Mouse (Mus musculus) embryonic fibroblast, embryonic 13.5 days (primary cell): ENCODE data around the gene Haus3. TPM values are rescaled to one million over a fixed set of nuclear protein-coding genes. Genes with fewer than 3 reads are reported as not detected.

Experiments
- H3K27ac ChIP-seq: 2 replicates; pipeline ENCODE4 v1.5.1; 2012; ENCODE audit warnings: low read length, control low read depth, inconsistent platforms; ENCODE audit not compliant: insufficient read depth
- H3K4me1 ChIP-seq: 2 replicates; pipeline ENCODE4 v1.6.1; 2011; ENCODE audit warnings: low read length; ENCODE audit not compliant: control insufficient read depth, insufficient read depth
- H3K4me3 ChIP-seq: 2 replicates; pipeline ENCODE4 v1.5.1; 2011; ENCODE audit warnings: mild to moderate bottlenecking, control low read depth, low read length; ENCODE audit not compliant: insufficient read depth
- CTCF ChIP-seq: IDR thresholded peaks from 2 replicates; pipeline ENCODE4 v1.5.1; 2011; ENCODE audit warnings: mild to moderate bottlenecking, control low read depth, low read length, moderate library complexity, borderline replicate concordance; ENCODE audit not compliant: insufficient read depth
- POLR2A ChIP-seq: IDR thresholded peaks from 2 replicates; pipeline ENCODE4 v1.6.1; 2011; ENCODE audit warnings: low read depth, mild to moderate bottlenecking, control low read depth, low read length, moderate library complexity
- polyA plus RNA-seq: library from polyadenylated mRNA; stranded (reverse); fragments of >200 nt; gene quantifications from 2 replicates; pipeline ENCODE4 v1.2.4, GENCODE M21; 2011; ENCODE audit warnings: low read depth; ENCODE audit not compliant: missing spikeins, insufficient read length

Haus3 gene
- polyA plus RNA-seq, 1 experiment: 31.2 TPM

DNA sequence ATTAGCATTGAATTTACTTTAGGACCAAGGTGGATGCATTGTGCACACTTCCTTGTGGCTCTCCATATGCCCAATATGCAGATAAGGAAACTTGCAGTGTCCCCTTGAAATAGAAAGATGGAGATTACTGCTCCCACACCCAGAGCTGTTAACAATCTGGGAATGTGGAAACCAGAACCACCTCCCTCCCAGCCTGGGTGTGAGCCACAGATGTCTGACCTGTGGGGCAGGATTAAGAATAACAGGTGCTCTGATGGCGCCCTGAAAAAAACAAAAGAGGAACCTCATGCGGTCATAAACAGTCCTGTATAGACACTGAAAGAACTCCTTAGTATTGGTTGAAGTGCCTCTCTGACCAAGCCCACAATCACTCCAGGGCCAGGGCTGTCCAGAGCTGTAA is 19.5 kb upstream of the Haus3 start:
- H3K4me1 ChIP-seq: 0 out of 2 replicates have a peak, but pooled peaks cover 3% of the 10 kb centered on the region
- TF ChIP-seq CTCF (no peak), POLR2A (peak; percentile 2; the same call in 1 of the 2 replicates)
- no peak overlapping the region for H3K27ac ChIP-seq
- H3K4me3 ChIP-seq: peak overlapping the region; percentile 71; the same call in 1 of the 2 replicates

DNA sequence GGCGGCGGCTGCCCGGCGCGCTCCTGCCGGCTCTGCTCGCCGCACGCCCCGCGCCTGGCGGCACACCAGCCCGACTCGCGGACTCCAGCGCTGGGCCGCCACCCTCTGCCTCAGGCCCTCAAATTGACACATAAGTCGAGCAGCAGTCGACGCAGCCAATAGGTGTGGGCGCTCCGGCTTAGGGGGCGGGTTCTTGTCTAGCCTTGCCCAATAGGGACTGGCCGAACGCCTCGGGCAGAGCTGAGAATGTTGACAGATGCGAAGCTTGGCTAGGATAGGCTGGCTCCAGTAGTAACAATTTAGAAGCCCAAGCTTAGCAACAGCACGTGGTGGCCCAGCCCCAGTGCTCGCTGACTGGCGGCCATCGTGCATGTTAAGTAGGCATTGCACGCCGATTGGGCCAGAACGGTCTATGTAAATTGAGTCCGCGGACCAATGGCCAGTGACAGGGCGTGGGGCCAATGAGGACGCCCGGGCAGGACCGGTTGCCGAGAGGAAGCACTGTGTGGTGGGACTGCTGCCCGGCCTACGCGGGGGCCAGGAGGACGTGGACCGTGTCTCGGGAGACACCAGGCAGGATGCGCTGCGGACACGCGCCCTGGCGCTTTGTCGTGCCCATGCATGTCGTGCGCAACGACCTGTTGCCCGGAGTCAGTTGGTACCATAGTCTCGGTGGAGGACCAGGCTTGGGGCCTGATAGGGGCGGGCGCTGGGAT is 18.4 kb upstream of the Haus3 start, which contains the start of gene Mxd4:
Gene Mxd4 (minus strand): TSS at position 120 of the 716 bp plus-strand sequence.
- peak within 1 kb of the TSS; percentile 75 for H3K4me3 ChIP-seq
- peak within 1 kb of the TSS; percentile 81 for H3K27ac ChIP-seq
- TF ChIP-seq CTCF (no peak), POLR2A (peak; percentile 99)
- 0 out of 2 replicates have a peak, but pooled peaks cover 3% of the 10 kb centered on the region for H3K4me1 ChIP-seq

DNA sequence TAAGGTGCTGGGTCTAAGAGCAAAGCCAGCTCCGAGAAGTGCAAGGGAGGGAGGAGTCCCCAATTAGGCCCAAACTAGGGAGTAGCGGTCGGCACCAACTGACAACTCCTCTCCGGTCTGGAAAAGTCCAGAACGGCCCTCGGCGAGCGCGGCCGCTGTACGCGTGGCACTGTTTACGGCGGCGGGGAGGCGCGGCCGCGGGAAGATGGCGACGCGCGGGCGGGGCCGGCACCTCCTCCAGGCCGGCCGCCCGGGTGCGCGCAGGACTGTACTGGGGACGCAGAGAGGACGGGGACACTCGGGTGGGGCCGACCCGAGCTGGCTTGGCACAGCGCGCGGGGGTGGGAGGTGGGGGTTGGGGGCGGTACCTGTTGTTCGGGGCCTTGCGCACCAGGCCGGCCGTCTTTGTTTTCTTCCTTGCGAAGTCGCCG is 17.6 kb upstream of the Haus3 start:
- TF ChIP-seq POLR2A: peak; percentile 3; the same call in 1 of the 2 replicates
- TF ChIP-seq CTCF: no peak
- 0 out of 2 replicates have a peak, but pooled peaks cover 3% of the 10 kb centered on the region for H3K4me1 ChIP-seq
- H3K4me3 ChIP-seq: peak overlapping the region; percentile 75
- H3K27ac ChIP-seq: peak overlapping the region; percentile 43

DNA sequence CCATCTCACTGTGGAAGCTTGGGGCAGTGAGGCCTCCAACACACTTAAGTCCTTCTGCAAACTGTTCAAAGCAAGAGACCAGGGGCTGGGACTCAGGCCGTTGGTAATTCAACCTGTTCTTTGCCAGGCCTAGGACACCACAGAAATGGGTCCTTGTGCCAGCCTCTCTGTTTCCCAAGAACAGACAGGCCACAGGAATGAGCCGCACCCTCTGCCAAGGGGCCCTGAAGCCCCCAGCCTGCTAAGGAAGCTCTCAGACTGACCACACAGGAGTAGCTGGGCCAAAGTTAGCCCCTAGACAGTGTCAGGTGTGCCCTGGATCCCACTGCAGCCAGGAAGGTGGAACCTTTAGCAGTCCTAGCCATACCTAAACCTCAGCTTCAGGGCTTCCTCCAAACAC is 17.1 kb upstream of the Haus3 start:
- peak overlapping the region; percentile 75 for H3K4me3 ChIP-seq
- peak overlapping the region; percentile 43 for H3K27ac ChIP-seq
- H3K4me1 ChIP-seq: 0 out of 2 replicates have a peak, but pooled peaks cover 3% of the 10 kb centered on the region
- TF ChIP-seq CTCF: no peak
- TF ChIP-seq POLR2A: no peak

DNA sequence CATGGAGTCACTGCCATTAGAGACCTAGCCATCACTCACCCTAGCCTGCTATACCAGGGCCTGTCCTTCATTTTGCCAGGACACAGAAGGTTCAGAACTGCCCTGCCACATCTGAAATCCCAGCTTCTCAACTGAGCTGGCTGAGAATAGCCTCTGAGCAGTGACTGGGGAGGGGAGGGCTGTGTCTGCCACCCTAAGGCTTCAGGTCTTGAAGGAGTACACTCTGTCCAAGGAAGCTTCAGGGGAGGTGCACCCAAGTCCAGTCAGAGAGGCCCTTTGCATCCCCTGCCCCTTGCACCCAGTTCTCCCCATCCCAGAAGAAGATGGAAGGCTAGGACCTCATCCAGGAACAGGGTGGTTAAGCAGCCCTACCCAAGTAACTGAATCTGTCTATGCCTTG is 16.5 kb upstream of the Haus3 start:
- Histone ChIP-seq H3K4me1 (0 out of 2 replicates have a peak, but pooled peaks cover 3% of the 10 kb centered on the region), H3K4me3 (peak overlapping the region; percentile 75), H3K27ac (no peak overlapping the region)
- TF ChIP-seq POLR2A (no peak), CTCF (no peak)

DNA sequence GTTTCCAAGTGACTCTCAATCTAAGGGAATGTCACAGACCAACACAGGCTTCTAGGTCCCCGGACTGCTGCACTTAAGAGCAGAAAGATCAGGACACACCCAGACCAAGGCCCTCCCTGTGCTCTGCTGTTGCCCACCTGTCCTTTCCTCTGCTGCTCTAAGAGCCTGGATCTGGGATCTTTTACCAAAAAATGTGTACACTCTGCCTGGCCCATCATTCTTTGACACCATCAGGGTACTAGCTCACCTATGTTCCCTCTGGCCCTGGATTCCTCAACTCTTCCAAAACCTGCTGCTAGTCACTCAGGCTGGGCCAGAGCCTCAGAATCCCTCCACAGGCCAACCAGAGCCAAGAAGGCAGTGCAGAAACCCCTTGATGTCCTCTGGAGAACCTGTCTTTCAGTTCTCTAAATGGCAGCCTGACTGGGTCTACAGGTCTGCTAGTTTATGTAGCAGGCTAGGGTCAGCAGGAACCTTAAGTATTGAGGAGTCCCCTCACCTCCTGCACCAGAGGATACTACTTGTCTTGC is 15.8 kb upstream of the Haus3 start:
- Histone ChIP-seq H3K4me1 (0 out of 2 replicates have a peak, but pooled peaks cover 3% of the 10 kb centered on the region), H3K27ac (no peak overlapping the region), H3K4me3 (no peak overlapping the region)
- TF ChIP-seq POLR2A (no peak), CTCF (no peak)

DNA sequence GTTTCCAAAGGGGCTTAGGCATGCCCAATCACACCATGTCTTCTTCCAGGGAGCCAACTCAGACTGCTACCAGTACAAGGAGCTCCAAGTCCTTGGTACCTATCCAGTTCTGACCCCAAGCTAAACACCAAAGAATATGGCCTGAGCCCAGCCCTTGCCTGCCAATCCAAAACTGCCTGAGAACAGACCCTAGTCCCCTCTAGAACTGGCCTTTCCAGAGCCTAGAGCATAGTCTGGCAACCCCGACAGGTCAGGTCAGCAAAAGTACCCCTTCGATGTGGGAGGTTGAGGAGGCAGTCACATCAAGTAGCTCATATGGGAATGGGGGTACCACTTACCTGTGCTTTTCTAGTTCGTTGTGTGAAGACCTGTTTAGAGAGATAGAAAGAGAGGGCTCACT is 14.6 kb upstream of the Haus3 start:
- TF ChIP-seq CTCF: no peak
- TF ChIP-seq POLR2A: no peak
- H3K4me3 ChIP-seq: no peak overlapping the region
- no peak overlapping the region for H3K27ac ChIP-seq
- H3K4me1 ChIP-seq: 0 out of 2 replicates have a peak, but pooled peaks cover 3% of the 10 kb centered on the region

DNA sequence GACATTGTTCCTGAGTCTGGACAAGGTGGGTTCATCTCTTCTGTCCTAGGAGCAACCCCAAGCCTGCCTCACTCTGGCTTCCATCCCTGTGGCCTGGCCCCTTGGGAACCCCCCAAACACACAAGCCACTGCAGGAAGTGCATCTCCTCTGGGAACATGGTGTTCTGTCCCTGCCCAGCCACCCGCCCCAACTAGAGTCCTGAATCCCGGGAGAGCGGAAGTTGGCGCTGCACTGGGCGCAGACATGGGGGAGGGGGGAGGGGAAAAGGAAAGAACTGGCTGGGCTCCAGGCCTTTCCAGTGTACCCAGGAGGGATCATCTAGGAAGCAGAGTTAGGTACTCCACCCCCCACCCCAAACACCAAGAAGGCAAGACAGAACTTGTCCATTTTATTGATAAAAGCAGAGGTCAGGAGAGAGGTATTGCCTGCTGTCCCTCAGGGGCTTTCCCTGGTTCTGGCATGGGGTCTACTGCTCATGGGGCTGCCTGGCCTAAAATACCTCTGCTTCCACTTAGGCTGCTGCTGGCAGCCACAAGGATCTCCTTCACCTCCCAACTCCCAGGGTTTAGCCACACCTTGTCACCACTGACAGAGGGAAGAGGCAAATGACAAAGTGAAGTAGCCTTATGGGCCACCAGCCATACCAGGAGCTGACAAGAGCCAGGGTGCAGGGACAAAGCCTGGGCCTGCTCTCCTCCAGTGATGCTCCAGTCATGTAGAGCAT is 14.0 kb upstream of the Haus3 start:
- Histone ChIP-seq H3K4me3 (no peak overlapping the region), H3K27ac (no peak overlapping the region), H3K4me1 (0 out of 2 replicates have a peak, but pooled peaks cover under 1% of the 10 kb centered on the region)
- TF ChIP-seq CTCF (no peak), POLR2A (no peak)

DNA sequence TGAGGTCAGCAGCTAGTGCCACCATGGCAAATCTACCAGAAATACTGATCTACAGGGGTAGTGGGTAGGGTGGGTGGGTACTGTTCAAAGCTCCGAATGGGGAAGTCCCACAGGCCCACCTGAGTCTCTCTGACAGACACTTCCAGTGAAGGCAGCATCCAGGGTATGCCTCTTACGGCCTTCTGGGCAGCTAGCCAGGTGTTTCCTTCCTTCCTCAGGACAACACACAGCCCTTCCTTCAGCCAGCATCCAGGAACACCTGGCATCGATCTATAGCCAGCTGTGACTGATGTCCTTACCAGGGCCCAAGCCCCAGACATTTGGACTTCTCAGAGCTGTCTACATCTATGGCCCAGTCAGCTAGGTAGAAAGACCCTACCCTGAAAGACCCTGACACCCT is 13.2 kb upstream of the Haus3 start:
- TF ChIP-seq CTCF (no peak), POLR2A (no peak)
- Histone ChIP-seq H3K27ac (no peak overlapping the region), H3K4me1 (no peaks in the 10 kb centered on the region), H3K4me3 (no peak overlapping the region)

DNA sequence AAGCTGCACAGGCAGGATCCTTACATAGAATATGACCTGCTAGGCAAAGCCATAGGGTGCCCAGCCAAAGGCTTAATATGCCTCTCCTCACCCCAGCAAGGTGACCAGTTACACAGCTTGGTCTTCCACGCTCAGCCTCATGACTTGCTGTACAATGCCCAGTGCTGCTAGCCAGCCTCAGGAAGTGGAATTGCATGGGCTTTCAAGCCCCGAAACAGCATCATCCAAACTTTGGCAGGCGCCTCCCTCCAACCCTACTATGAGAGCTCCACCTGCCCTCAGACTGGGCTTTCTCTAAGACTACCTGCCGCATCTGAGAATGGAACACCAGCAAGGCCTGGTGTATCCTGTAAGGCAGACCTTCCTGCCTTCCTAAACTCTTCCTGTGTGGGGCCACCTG is 8.5 kb upstream of the Haus3 start:
- Histone ChIP-seq H3K27ac (no peak overlapping the region), H3K4me1 (no peaks in the 10 kb centered on the region), H3K4me3 (no peak overlapping the region)
- no peak for TF ChIP-seq CTCF
